Mouse (Mus musculus): ENCODE data around the gene Gm20843.
"Not testable (repeated sequence)": the region's sequence is repeated elsewhere in the genome, so short reads cannot be mapped to it uniquely, and the experiment has no call there.

Gm20843 gene

GRCm38 (mm10) chrY:72247018-72247417 lies at the start of gene Gm20843:
TSS of gene Gm20843 (minus strand) at chrY:72247118.
- DNase-seq = not testable (repeated sequence)
